Mouse (Mus musculus) liver, postnatal 0 days (tissue): Measurements from ENCODE around the gene Nt5dc1.

ENCODE experiments used
- CTCF ChIP-seq: sonication (generic); IDR thresholded peaks from 2 replicates; pipeline ENCODE4 v1.5.1; 2016; ENCODE audit warnings: antibody characterized with exemption, low read depth
- EP300 ChIP-seq: IDR thresholded peaks from 2 replicates; pipeline ENCODE4 v1.6.1; 2016; ENCODE audit warnings: antibody characterized with exemption, low read depth, mild to moderate bottlenecking

DNA sequence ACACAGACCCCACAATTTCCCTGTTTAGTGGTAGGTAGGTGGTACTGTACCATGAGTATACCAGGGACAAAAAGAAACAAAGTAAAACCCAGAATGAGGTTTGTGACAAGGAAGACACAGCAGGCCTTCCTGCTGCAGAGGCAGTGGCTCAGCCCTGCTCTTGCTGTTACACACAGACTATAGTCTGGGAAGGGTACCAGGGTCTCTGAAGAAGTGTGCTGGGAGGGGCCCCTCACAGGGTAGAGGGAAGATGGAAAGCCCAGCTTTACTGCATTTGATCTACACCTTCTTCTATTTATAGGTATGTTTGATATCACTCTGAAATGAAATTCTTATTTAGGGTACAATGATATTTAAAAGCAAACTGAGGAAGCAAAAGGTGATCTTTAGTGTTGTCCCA, 54.6 kb downstream of the Nt5dc1 start:
- no peak for TF ChIP-seq CTCF
- no peak for TF ChIP-seq EP300
